Mouse (Mus musculus): ENCODE results near the gene Stap2. TPM values are rescaled to one million over a fixed set of nuclear protein-coding genes. Genes with fewer than 3 reads are reported as not detected.
A peak's percentile ranks its signal among the peaks of the same experiment; 100 is the strongest.

Stap2 gene
- total RNA-seq, 1 experiment, result 3.4 TPM

- no peak for TF ChIP-seq ZC3H11A (IDR thresholded peaks at IDR 0.05; ENCODE audit: borderline replicate concordance, low read depth, low read length)
- peak; percentile 79 for TF ChIP-seq HCFC1 (IDR thresholded peaks at IDR 0.05; ENCODE audit: borderline replicate concordance, insufficient read depth, low read length)
- TF ChIP-seq CHD2 (IDR thresholded peaks at IDR 0.05; ENCODE audit: low read depth, low read length), result 0 out of 2 replicates have a peak, but pooled peaks have one; percentile 20
- H3K9ac ChIP-seq (ENCODE audit: insufficient read depth, low read depth, low read length, poor library complexity, severe bottlenecking), result peak within 1 kb of the TSS; percentile 94
- H3K36me3 ChIP-seq (ENCODE audit: control insufficient read depth, insufficient read depth, low read length, poor library complexity, severe bottlenecking), result peaks cover 13% of the 10 kb centered on the region; the same call in 1 of the 2 replicates
- peaks cover 4 to 12% of the 10 kb centered on the region in 2 experiments for H3K4me1 ChIP-seq (ENCODE audit: control insufficient read depth in 2 of 2, insufficient read depth in 2 of 2, low read length in 2 of 2, poor library complexity in 1 of 2)
- H3K4me3 ChIP-seq (ENCODE audit: insufficient read depth in 1 of 2, low read depth in 1 of 2, low read length in 2 of 2, poor library complexity in 1 of 2, severe bottlenecking in 1 of 2), result peak within 1 kb of the TSS; percentile 81 to 85
- H3K27ac ChIP-seq (ENCODE audit: insufficient read depth, low read depth, low read length, poor library complexity, severe bottlenecking), result peak within 1 kb of the TSS; percentile 56
- in situ Hi-C loops (cut with MboI; ENCODE audit: low sequenced_read_pairs in 2 of 2, unreplicated experiment in 2 of 2), result no loop called here
- peak; percentile 93 for DNase-seq (ENCODE audit: low read depth, low spot score)
- no peaks in the 10 kb centered on the region for H3K9me3 ChIP-seq (ENCODE audit: control insufficient read depth, insufficient read depth, low read depth, low read length)
Measured at GRCm38 (mm10) chr17:56036176-56036900, 31.0 kb upstream of the Stap2 start, which contains the start of gene Sh3gl1. Gene Sh3gl1, minus strand, starts transcription at chr17:56036635.

- peaks cover 4 to 12% of the 10 kb centered on the region in 2 experiments for H3K4me1 ChIP-seq (ENCODE audit: control insufficient read depth in 2 of 2, insufficient read depth in 2 of 2, low read length in 2 of 2, poor library complexity in 1 of 2)
- H3K4me3 ChIP-seq (ENCODE audit: insufficient read depth in 1 of 2, low read depth in 1 of 2, low read length in 2 of 2, poor library complexity in 1 of 2, severe bottlenecking in 1 of 2), result peak overlapping the region in 1 of 2 experiments; percentile 85; a peak in 2 of 4 replicates
- DNase-seq (ENCODE audit: low read depth, low spot score), result no peak
- no peaks in the 10 kb centered on the region for H3K9me3 ChIP-seq (ENCODE audit: control insufficient read depth, insufficient read depth, low read depth, low read length)
- TF ChIP-seq ZC3H11A (IDR thresholded peaks at IDR 0.05; ENCODE audit: borderline replicate concordance, low read depth, low read length) (no peak), MAFK (IDR thresholded peaks at IDR 0.05; ENCODE audit: insufficient read depth, low read depth, low read length) (no peak), HCFC1 (IDR thresholded peaks at IDR 0.05; ENCODE audit: borderline replicate concordance, insufficient read depth, low read length) (no peak), ZNF384 (IDR thresholded peaks at IDR 0.05; ENCODE audit: low read depth, low read length) (no peak), CHD2 (IDR thresholded peaks at IDR 0.05; ENCODE audit: low read depth, low read length) (no peak)
- no peak overlapping the region for H3K27ac ChIP-seq (ENCODE audit: insufficient read depth, low read depth, low read length, poor library complexity, severe bottlenecking)
- H3K9ac ChIP-seq (ENCODE audit: insufficient read depth, low read depth, low read length, poor library complexity, severe bottlenecking), result peak overlapping the region; percentile 22
- H3K36me3 ChIP-seq (ENCODE audit: control insufficient read depth, insufficient read depth, low read length, poor library complexity, severe bottlenecking), result peaks cover 19% of the 10 kb centered on the region; the same call in 1 of the 2 replicates
- in situ Hi-C loops (cut with MboI; ENCODE audit: low sequenced_read_pairs in 2 of 2, unreplicated experiment in 2 of 2), result no loop called here
Measured at GRCm38 (mm10) chr17:56035216-56035615, 29.8 kb upstream of the Stap2 start.

- TF ChIP-seq ZC3H11A (IDR thresholded peaks at IDR 0.05; ENCODE audit: borderline replicate concordance, low read depth, low read length), result no peak
- no peak for TF ChIP-seq HCFC1 (IDR thresholded peaks at IDR 0.05; ENCODE audit: borderline replicate concordance, insufficient read depth, low read length)
- no peak for TF ChIP-seq CHD2 (IDR thresholded peaks at IDR 0.05; ENCODE audit: low read depth, low read length)
- TF ChIP-seq MAFK (IDR thresholded peaks at IDR 0.05; ENCODE audit: insufficient read depth, low read depth, low read length), result no peak
- TF ChIP-seq ZNF384 (IDR thresholded peaks at IDR 0.05; ENCODE audit: low read depth, low read length), result no peak
- Histone ChIP-seq H3K9me3 (ENCODE audit: control insufficient read depth, insufficient read depth, low read depth, low read length) (no peaks in the 10 kb centered on the region), H3K9ac (ENCODE audit: insufficient read depth, low read depth, low read length, poor library complexity, severe bottlenecking) (peak overlapping the region; percentile 22; the same call in 1 of the 2 replicates), H3K4me3 (ENCODE audit: insufficient read depth in 1 of 2, low read depth in 1 of 2, low read length in 2 of 2, poor library complexity in 1 of 2, severe bottlenecking in 1 of 2) (no peak overlapping the region), H3K36me3 (ENCODE audit: control insufficient read depth, insufficient read depth, low read length, poor library complexity, severe bottlenecking) (peaks cover 20% of the 10 kb centered on the region; the same call in 1 of the 2 replicates), H3K27ac (ENCODE audit: insufficient read depth, low read depth, low read length, poor library complexity, severe bottlenecking) (no peak overlapping the region), H3K4me1 (ENCODE audit: control insufficient read depth in 2 of 2, insufficient read depth in 2 of 2, low read length in 2 of 2, poor library complexity in 1 of 2) (peaks cover 4 to 12% of the 10 kb centered on the region in 2 experiments)
- in situ Hi-C loops (cut with MboI; ENCODE audit: low sequenced_read_pairs in 2 of 2, unreplicated experiment in 2 of 2), result no loop called here
- DNase-seq (ENCODE audit: low read depth, low spot score), result no peak
Measured at GRCm38 (mm10) chr17:56034726-56035100, 29.3 kb upstream of the Stap2 start.

GRCm38 (mm10) chr17:56034040-56034725 is 28.8 kb upstream of the Stap2 start:
- Histone ChIP-seq H3K9ac (ENCODE audit: insufficient read depth, low read depth, low read length, poor library complexity, severe bottlenecking) (no peak overlapping the region), H3K27ac (ENCODE audit: insufficient read depth, low read depth, low read length, poor library complexity, severe bottlenecking) (no peak overlapping the region), H3K9me3 (ENCODE audit: control insufficient read depth, insufficient read depth, low read depth, low read length) (no peaks in the 10 kb centered on the region), H3K36me3 (ENCODE audit: control insufficient read depth, insufficient read depth, low read length, poor library complexity, severe bottlenecking) (peaks cover 21% of the 10 kb centered on the region; the same call in 1 of the 2 replicates), H3K4me1 (ENCODE audit: control insufficient read depth in 2 of 2, insufficient read depth in 2 of 2, low read length in 2 of 2, poor library complexity in 1 of 2) (peaks cover 4 to 12% of the 10 kb centered on the region in 2 experiments), H3K4me3 (ENCODE audit: insufficient read depth in 1 of 2, low read depth in 1 of 2, low read length in 2 of 2, poor library complexity in 1 of 2, severe bottlenecking in 1 of 2) (no peak overlapping the region)
- in situ Hi-C loops (cut with MboI; ENCODE audit: low sequenced_read_pairs in 2 of 2, unreplicated experiment in 2 of 2), result no loop called here
- TF ChIP-seq HCFC1 (IDR thresholded peaks at IDR 0.05; ENCODE audit: borderline replicate concordance, insufficient read depth, low read length), result no peak
- TF ChIP-seq ZNF384 (IDR thresholded peaks at IDR 0.05; ENCODE audit: low read depth, low read length), result no peak
- no peak for TF ChIP-seq MAFK (IDR thresholded peaks at IDR 0.05; ENCODE audit: insufficient read depth, low read depth, low read length)
- no peak for TF ChIP-seq ZC3H11A (IDR thresholded peaks at IDR 0.05; ENCODE audit: borderline replicate concordance, low read depth, low read length)
- TF ChIP-seq CHD2 (IDR thresholded peaks at IDR 0.05; ENCODE audit: low read depth, low read length), result no peak
- no peak for DNase-seq (ENCODE audit: low read depth, low spot score)
